Mouse (Mus musculus): Measurements from ENCODE around the gene Klhl30.

Gene Klhl30

DNA sequence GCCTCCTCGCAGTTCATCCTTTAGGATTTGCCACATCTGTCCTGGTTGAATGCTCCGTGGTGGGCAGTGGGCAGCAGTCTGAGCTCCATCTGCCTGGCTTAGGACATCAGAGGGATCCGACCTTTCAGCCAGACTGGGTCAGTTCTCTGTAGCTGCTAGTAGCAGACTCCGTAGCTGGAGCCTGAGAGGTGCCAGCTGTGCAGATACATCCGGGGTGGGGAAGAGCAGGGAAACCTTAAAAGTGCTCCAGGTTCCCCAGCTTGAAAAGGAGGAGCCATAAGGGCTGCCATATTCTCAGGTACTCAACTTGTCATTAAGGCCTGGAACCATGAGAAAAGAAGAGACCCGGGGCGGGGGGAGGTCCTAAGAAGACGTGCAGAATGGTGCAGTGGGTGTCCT lies 15.0 kb downstream of the Klhl30 start:
- DNase-seq: no peak

DNA sequence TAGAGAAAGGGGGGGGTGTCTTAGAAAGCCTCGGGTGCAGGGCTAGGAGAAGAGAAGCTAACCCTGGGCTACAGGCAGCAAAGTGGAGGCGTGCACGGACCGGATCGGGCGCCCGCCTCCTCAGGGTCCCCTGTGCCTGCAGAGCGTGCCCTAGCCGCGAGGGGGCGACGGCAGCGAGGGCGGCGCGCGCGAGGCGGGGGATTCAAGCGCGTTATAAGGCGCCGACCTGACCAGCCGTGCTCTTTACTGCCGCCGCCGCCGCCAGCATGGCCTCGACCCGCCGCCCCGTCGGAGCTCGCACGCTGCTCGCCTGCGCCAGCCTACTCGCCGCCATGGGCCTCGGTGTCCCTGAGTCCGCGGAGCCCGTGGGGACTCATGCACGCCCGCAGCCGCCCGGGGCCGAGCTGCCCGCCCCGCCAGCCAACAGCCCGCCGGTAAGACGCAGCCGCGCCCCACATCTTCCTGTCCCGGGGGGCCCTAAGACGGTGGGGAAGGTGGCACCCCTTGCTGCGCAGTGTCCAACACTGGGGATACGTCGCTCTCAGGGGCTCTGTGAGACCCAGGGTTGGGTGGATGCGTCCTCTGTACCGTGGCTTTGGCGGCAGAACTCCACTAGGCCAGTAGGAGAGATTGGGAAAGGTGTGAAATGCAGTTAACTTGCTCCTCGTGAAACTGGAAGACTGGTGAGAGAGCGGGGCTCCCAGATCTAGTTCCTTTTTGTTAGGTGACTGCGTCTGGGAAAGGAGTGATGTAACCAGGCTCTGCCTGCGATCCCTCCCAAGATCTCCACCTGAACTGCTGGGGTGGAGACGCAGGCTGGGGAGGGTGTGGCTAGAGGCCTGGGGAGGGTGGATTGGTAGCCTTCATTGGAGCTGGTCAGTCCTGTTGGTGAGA lies 15.6 kb downstream of the Klhl30 start, which contains the start of gene Erfe:
Erfe (plus strand) TSS at position 216 of the 894 bp plus-strand sequence.
- DNase-seq: peak; percentile 47 to 75

DNA sequence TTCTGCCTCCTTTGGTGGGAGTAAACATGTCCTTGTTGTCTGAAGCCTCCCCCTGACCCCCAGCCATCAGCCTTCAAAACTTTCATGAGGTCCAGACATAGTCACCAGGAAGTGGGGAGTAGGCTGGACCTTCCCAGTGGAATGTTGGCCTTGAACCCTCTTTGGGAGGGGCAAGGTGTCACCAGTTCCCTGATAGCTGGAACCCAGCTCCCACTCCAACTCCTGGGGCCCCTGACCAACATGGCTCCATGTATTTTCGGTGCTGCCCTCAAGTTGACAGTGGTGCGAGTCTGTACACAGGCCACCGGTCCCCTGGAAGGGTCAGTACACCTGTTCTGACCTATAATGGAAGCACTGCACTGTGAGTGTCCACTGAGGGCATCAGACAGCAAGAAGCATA lies 16.5 kb downstream of the Klhl30 start:
- no peak for DNase-seq

DNA sequence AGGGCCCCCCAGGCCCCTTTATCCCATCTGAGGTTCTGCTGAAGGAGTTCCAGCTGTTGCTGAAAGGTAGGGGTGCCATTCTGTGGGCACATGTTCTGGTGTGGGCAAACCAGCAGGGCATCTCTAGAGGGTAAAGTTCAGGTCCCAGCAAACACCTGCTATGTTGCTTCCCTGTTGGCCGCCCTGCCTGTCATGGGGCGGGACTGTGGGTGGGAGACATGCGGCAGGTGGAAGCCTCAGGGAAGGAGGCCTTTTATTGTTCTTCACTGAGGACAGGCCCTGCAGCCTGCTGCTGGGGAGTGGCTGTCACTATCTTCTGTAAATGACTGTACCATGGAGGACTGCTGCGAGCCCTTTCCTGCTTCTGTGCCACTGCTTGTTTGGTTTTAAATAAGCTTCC lies 18.6 kb downstream of the Klhl30 start:
- no peak for DNase-seq

DNA sequence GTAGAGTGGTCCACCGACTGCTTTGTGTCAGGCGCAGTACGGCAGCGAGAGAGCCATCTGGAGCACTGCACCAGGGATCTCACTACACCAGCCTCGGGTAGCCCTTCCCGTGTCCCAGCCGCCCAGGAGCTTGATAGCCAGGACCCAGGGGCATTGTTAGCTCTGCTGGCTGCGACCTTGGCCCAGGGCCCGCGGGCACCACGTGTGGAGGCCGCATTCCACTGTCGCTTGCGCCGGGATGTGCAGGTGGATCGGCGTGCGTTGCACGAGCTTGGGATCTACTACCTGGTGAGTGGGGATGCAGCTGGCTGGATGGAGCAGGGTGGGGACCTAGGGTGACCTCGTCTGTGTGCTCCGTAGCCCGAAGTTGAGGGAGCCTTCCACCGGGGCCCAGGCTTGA lies 19.2 kb downstream of the Klhl30 start:
- DNase-seq: no peak

DNA sequence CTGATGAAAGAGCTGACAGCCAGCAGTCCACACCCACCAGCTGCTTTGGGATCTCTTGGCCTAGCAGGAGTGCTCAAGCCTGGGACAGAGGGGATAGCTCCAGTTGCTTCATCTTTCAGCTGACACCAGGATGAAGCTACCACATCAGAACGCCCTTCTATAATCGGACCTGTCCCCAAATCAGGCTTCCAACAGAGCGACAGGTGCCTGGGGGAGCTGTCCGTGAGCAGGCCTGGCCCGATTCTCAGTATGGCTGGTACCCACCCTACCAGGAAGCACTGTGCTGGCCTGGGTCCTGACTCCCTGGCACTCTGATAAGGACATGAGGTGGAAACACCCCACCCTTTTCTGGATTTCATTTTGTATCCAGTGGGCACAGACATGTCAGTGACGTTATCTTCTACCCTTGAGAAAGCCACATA lies 22.6 kb downstream of the Klhl30 start:
- DNase-seq: no peak

DNA sequence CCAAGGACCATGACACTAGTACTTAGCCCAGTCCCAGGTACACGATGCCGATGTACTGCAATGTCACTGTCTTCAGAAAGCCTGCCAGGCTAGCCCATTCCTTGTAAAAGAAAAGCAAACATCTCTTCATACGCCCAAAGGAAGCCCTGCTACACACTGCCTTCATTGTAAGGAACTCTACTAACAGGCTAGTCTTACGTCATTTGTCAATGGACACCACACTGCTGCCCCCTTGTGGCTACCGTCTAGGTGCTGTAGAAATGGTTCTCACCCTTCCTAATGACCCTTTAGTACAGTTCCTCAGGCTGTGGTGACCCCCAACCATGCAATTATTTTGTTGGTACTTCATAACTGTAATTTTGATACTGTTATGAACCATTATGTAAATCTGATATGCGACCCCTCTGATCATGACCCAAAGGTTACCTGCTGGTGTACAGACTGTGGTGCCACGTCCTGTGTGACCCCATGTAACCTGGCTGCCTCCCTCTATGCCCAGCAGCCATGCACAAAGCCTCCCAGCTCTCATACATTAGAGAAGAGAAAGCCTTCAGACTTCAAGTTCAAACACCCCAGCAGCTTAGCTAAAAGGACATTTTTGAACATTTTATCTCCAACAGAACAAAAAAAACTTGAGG lies 29.8 kb downstream of the Klhl30 start:
- peak; percentile 33 to 75 for DNase-seq

DNA sequence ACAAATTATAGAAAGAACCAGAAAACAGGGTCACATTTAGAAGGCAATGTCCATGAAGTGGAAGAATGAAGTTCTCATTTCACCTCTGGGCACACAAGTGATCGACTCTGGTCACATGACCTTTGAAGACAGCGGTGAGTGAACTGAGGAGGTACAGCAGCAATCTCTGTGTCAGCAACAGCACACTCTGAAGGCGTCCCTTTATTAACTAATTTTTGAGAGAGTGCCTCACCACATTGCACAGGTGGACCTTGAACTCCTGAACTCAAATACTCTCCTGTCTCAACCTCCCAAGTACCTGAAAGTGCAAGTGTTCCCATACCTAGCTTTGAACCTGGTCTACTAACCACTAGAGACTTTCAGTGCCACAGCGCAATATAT lies 30.3 kb downstream of the Klhl30 start:
- no peak for DNase-seq

DNA sequence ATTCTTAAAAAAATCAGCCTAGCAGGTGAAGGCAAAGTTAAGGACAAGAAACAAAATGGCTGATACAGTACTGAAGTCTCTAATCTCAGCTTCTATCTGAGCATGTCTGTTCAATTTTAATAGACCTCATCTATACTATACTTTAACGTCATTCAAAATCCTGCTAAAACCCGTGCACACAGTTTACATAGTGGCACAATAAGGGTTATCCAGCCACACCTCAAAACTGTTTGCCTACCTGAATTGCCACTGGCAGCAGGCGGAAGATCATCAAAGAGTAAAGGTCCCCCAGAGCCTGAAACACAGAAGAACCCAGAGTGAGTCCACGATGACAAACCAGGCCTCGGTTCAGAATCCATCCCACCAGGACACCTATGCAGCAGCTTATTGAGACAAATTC lies 39.6 kb downstream of the Klhl30 start:
- no peak for DNase-seq

DNA sequence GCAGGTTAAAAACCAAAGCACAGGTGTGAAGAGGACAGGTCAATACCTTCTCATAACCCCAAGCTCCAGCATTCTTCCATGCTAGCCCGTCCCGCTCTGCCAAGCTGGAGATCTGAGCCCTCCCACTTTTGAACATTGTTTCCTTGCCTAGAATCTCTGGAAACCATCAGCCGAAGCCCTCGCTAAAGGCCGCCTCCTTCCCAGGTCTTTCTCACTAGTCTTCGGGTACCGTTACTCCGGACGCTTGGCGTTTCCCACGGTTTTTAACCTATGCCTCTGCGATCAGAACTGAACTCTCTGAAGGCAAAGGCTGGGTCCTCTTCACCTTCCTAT lies 47.1 kb downstream of the Klhl30 start:
- DNase-seq: peak in 1 of 2 experiments; percentile 7

DNA sequence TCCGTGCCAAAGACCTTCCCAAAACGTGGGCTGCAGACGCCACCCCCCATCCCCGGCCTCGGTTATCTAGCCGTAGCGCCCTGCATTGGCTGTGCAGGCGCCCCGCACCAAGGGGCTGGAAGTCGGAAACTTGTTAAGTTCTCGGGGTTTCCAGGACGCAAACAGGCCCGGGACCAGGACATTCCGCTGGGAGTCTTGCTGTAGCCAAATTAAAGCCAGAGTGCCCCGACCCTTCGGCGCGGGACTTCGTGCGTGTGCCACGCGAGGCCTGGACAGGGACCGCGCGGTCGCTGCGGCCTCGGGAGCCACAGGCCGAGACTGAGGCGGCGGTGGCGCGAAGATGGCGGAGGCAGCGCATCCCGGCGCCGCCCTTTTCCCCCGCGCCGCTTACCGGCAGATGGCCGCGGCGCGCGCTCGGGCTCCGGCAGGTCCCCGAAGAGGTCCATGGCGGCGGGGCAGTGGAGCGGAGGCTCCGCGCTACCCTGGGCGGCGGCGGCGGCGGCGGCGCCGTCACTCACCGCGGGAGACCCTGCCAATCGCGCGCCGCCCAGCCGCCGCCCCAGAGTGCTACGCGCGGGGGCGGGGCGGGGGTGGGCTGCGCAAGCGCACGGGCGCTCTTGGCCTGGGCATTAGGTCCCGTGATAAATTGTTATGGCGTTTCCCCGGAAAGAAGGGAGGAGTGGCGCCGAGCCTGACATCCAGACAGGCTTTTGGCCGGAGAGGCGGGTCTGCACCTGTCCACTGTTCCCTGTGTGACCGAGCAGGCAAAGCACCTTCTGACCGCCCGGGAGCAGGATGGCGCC lies 47.6 kb downstream of the Klhl30 start, which contains the start of gene Ilkap:
Ilkap (minus strand) TSS at position 556 of the 803 bp plus-strand sequence.
- DNase-seq: peak; percentile 69 to 74

DNA sequence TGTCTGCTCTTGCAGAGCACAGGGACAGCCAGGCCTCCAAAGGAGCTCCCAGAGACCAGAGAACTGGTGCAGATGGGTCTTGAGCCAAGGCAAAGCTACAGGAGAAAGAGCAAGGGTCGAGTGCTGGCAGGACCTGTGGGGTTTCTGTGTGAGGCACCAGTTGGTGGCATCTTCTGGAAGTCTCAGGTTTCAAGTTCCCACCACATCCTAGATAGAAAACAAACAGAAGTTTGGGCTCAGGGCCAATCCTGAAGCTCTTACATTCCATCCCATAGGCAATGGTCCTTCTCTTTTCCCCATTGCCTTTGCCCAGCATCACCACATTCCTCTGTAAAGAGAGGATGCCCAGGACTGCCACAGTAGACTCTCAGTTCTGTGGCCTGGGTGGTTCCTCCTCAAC lies 54.2 kb downstream of the Klhl30 start:
- DNase-seq: no peak

DNA sequence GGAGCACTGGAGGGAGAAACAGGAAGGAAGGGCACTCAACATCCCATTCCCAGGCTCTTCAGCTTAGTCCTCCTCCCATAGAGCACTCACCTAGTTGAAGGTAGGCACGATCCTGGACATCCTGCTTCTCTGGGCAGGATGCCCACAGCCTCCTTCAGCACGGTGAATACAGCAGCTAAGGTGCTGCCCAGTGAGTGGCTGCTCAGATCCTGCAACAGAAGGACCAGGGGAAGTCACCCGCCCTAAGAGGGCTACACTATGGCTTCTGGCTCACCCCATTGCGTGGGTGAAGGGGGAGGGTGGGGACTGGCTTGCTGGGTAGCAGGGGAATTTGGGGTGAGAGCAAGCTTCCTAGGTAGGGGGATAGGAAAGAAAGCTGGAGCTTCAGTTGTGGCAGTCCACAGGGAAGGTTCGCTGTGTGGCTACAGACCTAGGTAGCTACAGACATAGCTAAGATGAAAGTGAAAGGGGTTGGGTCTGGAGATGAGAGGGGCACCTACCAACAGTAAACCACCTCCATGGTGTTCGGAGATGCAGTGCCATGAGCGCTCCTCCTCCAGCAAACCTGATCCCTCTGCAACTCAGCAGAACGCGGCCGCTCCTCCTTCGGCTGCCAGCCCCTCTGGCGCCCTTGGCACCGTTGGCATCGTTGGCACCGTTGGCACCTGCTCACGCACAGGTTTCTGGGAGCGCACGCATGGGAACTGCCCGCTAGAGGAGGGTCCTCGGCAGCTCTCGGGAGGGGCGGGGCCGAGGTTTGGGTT lies 54.8 kb downstream of the Klhl30 start:
- peak in 1 of 2 experiments; percentile 8 for DNase-seq

DNA sequence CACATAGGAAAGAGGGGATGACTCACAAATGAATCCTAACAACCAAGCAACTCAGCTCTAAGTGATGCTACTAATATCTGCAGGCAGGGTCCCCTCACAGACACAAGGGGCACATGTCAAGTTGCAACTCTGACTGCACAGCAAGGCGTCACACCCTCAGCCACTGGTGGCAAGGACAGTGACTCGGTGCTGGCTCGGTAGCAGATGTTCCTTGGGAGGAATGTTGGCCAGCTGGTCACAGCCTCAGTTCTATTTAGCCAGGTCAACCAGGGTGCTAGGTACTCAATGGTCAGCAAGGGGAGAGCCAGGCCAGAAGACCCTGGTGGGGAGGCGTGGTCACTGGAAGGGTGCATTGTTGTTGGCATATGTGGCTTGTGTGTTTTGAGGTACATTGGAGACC lies 57.0 kb downstream of the Klhl30 start:
- DNase-seq: no peak

DNA sequence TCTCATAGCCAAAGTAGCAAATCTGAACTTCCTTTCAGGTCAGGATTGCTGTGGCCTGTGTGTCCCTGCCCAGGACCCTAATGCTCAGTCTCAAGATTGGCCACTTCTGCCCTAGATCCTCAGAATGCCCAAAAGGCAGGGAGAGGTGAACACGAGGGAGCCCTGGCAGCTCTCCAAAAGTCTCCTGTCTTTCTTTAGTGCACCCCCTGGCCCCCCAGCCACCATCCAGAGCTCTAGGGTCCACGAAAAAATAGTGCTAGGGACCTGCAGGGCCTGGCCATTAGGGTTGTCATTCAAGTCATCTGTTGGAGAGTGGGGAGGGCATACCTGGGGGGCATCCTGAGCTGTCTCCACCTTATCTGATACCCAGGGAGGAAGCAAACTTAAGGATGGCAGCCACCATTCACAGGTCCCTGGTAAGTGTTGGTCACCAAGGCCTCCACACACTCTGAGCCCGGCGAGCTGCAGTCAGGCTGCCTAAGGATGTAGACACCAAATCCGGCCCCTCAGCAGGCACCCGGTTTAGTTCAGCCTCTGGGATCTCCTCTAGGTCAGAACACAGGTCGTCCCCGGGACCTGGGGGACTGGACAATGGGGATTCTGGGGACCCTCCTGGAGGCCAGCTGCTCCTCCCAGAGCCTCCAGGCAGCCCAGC lies 60.9 kb downstream of the Klhl30 start:
- peak in 1 of 2 experiments; percentile 6 for DNase-seq
